Mouse (Mus musculus) WW6 (cell line): ENCODE results near the gene Tnf.

ENCODE experiments used
- DNase-seq: peaks from one replicate; pipeline ENCODE4 v3.0.0-alpha.2; 2013; ENCODE audit warnings: low read depth, low spot score

Tnf gene

DNA sequence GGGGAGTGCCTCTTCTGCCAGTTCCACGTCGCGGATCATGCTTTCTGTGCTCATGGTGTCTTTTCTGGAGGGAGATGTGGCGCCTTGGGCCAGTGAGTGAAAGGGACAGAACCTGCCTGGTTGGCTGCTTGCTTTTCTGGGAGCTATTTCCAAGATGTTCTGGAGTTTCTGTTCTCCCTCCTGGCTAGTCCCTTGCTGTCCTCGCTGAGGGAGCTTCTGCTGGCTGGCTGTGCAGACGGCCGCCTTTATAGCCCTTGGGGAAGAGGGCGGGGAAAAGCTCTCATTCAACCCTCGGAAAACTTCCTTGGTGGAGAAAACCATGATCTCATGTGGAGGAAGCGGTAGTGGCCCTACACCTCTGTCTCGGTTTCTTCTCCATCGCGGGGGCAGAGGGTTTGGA is at the start of gene Tnf:
Gene Tnf, minus strand, starts transcription at position 221 of the 400 bp plus-strand sequence.
- DNase-seq, result no peak

DNA sequence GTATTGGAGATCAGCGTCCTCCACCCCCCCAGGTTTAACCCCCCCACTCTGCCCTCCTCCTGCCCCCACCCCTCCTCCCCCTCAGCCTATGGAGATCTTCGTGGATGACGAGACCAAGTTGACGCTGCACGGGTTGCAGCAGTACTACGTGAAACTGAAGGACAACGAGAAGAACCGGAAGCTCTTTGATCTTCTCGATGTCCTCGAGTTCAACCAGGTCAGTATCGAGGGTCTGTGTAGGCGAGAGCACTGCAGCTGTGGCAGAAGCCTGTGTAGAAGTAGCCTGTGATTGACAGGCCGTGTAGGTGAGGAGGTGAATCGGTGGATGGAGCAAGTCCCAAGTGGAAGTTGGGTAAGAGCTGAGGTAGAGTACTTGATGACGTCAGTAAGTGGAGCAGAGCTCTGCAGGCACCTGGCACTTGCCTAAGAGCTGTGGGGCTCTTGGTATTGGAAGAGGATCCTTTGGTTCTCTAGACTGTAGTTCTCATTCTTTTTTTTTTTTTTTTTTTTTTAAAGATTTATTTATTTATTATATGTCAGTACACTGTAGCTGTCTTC is 49.4 kb upstream of the Tnf start:
- no peak for DNase-seq

DNA sequence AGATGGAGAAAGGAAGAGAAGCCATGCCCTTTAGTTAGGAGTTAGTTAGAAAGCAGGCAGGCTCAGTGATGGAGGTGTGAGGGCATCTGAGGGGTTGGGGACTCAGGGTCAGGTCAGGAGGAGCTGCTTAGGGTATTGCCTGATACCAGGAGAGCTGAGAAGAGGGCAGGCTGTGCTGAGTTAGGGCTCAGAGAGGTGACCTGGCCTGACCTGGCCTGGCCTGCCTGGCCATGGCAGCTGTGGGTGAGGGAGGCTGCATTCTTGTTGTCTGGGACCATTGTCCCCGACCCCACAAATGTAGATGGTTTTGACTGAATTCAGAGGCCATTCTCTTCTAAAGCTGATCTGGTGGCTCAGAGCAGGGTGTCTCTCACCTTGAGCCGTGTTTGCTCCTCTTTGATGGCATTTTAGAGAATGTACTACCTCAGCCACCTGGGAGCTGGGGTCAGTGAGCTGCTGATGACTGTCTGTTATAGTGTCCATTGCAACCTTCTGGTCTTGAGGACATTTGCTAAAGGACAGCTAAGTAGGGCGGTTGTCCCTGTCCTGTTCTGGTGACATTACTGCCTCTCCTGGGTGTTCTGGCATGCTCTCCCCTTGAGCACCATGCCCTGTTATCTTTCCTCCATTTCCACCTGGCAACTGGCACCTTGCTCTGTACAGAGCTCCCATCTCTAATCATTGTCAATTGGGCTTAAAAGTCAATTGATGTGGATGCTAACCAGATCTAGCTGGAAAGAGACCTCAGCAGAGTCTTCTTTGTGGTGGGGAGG is 48.7 kb upstream of the Tnf start:
- DNase-seq, result no peak

DNA sequence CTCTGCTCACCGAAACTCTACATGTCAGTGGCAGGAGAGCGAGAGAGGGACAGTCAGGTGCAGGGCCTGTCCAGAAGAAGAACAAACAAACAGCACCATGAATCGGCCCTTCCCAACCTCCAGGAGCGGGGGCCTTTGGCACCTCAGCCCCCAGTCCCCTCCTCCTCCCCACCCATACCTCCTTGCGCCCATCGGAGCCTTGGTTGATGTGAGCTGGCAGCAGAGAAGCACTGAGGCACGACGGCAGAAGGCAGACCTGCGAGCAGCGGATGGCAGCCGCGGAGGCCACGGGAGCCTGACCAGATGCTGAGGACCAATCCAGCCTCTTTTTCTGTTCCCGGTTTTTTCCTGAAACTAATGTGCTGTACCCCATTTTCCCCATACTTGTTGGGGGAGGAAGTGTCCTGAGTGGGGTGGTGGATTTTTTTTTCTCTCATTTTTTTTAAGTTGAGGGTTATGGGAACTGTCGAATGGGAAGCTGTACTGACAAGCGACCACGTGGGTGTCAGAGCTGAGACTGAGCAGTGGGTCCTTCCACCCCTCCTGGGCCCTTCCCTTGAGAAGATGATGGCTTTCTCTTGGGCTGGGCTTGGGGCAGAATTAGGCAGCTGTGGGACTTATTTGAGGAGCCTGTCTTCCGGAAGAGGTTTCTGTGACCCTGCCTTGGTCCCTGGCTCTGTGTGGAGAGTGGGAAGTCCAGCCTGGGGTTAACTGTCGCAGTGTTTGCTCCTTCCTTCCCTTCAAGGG is 47.8 kb upstream of the Tnf start:
- no peak for DNase-seq

DNA sequence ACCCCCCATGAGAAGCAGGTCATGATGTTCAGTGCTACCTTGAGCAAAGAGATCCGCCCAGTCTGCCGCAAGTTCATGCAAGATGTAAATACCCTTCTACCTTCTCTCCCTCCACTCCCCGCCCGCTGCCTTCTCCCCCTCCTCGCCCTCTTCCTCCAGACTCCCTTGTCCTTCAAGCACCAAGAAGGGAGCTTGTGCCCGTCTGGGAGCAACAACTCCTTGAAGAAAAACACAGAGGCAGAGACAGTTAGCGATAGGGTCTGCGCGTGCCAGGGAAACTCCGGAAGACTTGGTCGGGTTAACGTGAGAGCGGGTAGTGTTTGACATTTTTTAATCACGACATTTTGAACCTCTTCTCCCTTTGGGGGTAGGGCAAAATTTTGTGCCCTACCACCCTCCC is 47.2 kb upstream of the Tnf start:
- DNase-seq, result no peak

DNA sequence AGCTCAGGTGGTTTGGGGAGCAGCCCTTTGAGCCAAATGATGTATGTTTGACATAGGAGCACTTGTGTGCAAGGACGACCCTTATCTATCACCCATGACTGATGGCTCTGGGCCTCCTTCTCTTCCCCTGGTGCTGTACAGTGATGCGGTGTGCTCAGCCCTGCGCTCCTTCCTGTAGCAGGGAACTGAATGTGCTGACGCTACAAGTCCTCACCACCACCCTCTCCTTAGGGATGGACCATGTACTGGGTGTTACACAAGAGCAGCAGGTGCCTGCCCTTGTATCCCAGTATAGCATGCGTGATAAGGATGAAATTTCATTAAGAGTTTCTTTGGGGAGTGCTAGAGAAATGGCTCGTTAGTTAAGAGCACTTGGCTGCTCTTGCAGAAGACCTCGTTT is 45.3 kb upstream of the Tnf start:
- DNase-seq, result no peak

DNA sequence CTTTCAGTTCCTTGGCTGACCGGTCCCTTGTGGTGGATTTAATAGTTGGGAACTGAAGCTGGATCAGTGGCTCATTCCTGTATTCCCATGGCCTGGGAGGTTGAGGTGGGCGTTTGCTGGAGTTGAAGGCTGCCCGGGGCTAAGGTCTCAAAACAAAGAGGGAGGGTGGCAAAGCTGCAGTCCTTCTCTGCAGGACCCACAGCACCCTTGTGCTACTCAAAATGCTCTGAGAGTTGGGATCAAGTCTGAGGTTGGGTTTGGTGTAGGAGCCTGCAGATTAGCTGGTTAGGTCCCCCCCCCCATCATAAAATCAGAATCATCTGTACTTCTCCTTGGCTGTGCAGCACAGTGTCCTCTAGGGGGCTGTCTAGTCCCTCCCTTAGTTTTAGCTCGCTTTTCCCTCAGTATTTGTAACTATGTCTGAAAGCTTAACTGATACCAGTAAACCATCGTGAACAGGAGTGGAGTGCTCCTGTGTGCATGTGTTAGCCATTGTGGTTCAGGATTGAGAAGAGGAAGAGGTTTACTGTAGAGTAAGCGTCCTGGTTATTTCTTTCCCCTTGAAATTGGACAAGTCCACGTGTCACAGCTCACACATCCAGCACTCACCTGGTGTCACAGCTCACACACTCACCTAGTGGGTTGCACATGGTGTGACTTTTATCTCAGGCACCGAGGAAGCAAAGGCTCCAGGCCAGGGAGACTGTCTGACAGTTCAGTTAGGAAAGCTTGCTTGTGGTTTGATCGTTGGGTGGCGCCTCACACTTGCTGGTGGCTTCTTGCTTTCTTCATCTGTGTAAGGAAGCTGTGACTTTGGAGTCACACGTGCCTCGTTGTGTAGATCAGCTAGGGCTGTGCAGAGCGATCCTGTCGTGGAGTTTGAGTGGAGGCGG is 44.2 kb upstream of the Tnf start:
- no peak for DNase-seq

DNA sequence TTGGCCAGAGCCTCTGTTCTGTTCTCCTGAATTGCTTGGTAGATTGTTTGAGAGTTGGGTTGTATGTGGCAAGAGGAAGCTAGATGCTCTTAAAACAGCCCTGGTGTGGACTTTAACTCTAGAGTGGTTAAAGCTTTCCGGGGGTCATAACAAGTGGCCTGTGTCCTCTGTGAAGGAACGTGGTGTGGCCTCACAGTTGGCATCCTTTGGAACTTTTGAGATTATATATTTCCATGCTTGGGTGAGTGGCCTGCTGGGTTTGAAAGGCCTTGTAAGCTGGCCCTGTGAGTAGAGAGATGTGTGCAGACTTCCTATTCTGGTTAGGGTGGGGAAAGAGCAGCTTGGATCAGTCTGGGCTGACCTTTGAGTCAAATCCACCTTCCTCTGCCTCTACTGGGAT is 43.2 kb upstream of the Tnf start:
- DNase-seq, result no peak

DNA sequence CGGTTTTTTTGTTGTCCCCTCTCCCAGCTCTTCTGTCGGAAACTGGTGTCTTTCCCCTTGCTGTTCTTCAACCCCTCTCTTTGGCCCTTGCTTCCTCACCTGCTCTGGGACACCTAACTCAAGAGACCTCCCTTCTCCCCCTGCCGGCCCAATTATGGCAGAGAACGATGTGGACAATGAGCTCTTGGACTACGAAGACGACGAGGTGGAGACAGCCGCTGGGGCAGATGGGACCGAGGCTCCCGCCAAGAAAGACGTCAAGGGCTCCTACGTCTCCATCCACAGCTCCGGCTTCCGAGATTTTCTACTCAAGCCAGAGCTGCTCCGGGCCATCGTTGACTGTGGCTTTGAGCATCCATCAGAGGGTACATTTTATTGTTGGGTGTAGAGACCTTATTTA is 41.3 kb upstream of the Tnf start:
- DNase-seq, result no peak

DNA sequence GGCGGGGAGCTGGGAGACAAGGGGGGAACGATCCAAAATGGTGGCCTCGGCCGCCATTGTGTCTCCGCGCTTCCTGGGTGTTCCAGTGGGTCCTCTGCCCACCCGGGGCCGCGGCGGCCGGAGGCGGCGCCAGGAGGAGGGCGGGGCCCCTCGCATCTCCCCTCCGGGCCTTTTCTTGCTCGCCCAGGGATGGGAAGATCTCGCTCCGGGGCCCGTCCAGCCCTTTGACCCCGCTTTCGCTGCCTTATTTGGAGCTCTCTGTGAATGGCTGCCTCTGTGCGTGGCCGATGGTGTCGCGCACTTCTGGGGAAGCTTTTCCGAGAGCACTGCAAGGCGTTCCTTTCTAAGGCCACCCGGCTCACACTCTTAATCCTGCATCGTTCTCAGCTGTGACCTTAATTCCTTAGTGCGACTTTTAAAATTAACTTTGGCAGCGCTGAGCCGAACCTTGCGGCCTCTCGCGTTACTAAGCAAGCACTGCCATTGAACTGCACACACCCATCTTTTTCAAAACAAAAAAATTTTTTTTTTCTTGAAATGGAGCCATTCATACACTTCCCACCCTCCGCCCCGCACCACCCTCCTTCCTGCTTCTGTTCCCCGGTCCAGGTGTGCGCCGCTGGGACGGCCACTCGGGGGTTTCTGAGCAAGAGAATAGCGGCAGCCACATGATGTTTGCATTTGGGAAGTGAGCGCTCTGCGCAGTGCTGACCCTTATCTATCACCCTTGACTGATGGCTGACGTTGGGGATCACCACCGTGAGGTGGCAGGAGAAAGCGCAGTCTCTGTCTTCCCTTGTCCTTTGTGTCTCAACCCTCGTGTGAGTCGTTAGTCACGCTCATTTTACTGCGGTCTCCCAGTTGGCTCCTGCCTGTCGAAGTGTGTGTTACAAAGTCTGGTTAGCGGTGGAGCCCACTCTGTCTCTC is 40.5 kb upstream of the Tnf start:
- no peak for DNase-seq

DNA sequence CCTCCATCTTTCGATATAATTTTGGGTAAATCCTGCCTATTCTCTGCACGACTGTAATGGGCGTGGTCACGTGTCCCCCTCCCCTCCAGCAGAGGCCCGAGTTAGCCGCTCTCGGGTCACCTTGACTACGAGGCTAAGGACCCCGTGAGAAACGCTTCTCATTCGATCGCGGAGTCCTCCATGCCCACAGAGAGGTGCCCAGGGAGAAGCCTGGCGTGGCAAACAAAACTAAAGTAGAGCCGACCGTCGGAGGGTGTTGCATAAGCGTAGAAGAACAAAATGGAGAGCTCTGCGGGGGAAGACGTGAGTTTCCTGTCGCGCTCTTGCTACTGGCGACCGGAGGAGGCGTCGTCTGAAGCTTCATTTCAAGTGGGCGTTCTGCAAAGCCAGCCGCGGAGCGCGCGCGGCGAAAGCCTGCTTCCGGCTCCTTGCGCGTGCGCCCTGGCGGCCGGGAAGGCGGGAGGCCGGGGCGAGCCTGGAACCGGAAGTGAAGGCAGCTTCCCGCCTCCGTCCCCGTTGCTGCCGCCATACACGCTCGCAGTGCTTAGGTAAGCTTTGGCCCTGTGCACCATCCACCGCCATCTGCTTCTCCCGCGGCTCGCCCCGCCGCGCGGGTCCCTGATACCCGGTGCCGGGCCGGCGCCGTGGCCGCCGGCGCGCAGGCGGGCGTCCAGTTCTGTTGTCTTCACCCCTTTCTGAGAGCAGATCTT is 39.7 kb upstream of the Tnf start, which contains the start of gene Ddx39b:
Gene Ddx39b, plus strand, starts transcription at position 442 of the 710 bp plus-strand sequence.
- peak; percentile 82 for DNase-seq

DNA sequence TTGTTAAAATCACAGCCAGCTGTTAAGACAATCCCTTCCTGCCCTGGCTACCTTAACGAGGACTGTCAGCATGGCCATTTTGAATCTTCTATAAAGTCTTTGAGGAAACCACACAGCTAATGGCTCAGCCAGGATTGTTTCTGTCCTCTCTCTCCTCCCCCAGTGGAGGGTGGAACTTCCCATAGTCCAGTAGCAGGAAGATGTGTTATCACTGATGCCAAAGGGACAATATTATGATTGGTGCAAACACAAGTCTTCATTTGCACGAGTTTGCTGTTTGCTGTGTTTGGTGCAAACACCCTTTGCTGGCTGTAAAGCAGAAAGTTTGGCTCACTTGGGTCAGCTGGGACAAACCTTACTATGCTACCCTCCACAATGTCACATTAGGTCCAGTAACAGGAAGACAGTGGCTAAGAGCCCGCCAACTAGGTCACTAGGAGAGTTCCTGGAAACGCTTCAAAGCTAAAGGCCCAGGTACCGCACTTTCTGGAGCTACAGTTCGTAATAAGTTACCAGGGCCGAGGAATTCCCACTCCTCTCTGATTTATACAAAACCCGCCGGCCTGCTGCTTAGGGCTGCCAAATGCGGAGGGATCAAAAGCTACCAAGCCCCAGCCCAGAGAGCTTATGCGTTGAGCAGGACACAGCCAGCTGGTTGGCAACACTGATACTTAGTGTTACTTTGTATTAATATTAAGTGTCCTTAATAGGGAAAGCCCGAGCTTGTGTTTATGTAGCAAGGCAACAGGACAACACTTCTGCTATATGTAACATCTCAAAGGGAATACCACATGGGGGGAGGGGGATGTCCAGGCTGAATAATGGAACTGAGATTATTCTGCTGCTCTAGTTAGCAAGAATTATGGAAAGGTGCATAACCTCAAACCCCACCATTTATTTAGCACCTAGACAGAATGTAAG is 38.8 kb upstream of the Tnf start:
- DNase-seq, result no peak

DNA sequence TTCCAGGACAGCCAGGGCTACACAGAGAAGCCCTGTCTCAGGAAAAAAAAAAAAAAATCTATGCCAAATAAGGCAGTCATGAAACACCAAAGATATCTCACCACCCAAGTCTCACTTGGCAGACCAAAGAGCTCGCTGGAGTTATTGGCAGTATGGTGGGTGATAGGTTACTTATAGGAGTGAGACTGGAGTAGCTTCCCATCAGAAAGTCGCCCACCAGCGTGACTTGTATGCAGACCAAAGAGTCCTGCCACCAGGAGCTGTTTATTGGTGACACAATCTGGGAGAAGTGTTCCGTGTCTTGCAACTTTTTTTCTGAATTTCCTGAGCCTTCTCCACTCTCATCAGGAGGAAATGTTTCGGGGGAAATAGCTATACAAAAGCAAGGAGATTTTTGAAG is 37.9 kb upstream of the Tnf start:
- DNase-seq, result no peak

DNA sequence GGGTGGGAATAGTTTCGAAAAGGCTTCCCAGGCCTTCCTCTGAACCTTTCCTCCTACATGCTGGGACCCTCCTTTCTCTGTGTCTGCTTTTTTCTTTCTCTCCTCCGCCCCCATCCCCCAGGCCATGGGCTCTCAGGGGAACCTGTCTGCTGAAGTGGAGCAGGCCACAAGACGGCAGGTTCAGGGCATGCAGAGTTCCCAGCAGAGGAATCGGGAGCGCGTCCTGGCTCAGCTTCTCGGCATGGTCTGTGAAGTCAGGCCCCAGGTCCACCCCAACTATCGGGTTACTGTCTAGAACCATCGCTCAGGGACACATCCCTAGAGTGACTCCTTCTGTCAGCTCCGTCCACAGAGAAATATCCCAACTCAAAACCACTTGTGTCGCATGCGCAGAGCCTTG is 35.7 kb upstream of the Tnf start:
- DNase-seq, result no peak

DNA sequence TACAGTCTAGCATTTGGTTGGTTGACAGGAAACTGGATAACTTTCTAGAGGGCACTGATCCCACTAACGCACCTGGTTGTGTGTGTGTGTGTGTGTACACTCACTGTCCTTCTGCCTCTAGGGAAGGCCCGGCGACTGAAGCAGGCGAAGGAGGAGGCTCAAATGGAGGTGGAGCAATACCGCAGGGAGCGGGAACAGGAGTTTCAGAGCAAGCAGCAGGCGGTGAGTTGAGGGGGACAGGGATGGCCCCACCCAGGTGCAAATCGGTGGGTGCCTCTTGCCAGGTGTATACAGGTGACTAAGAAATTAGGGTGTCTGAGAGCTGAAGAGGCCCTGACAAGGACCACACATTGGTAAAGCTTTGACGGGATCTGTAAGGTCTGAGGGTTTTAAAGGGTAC is 35.2 kb upstream of the Tnf start:
- no peak for DNase-seq

DNA sequence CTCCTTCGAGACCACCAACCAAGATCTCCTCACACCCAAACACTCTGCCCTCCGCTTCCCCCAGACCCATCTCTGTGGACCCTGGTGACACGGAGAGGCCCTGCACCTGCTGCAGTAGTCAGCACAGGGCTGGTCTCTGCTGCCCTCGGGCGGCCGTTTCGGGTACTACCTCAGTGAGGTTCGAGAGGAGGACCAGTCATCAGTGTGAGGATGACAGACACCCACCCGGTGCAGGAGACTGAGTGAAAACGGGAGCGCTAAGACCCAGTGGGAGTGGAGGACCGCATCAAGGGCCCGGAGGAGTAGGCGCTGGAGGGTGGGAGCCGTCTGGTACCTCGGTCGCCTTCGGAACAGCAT is 34.6 kb upstream of the Tnf start:
- DNase-seq, result peak; percentile 75

DNA sequence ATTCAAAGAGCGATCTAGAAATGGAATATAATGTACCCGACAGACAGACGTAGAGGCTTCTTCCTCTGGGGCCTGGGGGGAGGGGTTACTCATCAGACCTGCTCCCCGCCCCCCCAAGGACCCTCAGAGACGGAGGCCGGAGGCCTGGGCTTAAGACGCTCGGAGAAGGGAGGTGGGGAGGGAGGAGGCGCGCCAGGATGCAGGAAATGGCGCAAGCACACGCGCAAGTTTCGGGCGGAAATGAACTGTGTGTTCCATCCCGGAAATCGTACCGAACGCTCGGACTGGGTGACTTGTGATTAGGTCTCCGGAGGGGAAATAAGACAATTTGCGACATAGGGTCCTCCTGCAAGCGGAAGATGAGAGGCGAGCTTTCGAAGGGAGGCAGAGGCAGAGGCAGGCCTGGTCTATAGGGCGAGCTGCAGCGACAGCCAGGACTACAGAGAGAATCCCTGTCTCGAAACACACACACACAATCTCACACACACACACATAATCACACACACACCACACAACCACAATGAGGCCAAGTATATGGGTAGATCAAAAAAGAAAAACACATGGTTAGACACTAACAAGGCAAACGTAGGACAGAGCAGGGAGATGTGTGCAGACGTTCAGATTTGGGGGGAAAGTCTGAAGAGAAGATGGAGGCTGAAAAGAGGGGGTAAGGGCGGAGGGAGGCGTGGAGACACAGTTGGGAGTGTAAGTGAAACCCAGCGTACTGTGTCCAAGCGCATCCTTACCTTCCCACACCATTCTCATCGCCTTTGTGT is 34.0 kb upstream of the Tnf start, which contains the start of gene Nfkbil1:
Gene Nfkbil1, minus strand, starts transcription at position 179 of the 776 bp plus-strand sequence.
- DNase-seq, result peak; percentile 83

DNA sequence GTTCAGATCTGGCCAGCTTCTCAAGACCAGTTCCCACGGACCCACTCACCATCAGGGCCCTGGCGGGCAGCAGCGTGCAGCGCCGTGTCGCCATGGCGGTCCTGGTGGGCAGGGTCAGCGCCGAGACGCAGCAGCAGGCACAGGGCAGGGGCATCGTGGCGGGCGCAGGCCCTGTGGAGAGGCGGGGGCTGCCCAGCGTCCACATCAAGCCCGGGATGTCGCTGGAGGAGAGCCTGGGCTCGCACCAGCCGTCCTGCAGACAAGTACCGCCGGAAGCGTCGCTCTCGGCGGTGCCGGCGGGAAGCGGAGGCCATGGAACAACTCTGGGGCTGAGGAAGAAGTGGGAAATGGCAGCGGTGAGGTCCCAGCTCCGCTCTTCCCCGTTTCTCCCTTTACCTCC is 33.1 kb upstream of the Tnf start:
- DNase-seq, result no peak
